ENCODE assay signal across 8 mouse cellular contexts in genomic region chr7:71412079-71412478, GRCm38 (mm10).
A peak's percentile ranks its signal among the peaks of the same experiment; 100 is the strongest.
DNase-seq lines count a peak whose midpoint lies in the region; ATAC-seq lines count a peak whose summit lies in the region.

No protein-coding gene starts in this region.

- H3K4me3 ChIP-seq in forebrain, embryonic 15.5 days, result peak overlapping the region; percentile 35
- H3K4me3 ChIP-seq in liver, embryonic 15.5 days (replicated peaks), result peak overlapping the region; percentile 46
- peak overlapping the region; percentile 21 for H3K4me3 ChIP-seq in neural tube, embryonic 14.5 days (ENCODE audit: low read depth, low read length)

- peaks cover 10% of the 10 kb centered on the region for H3K4me1 ChIP-seq in forebrain, embryonic 15.5 days
- H3K4me1 ChIP-seq in liver, embryonic 15.5 days (replicated peaks), result peaks cover 5% of the 10 kb centered on the region; the same call in 1 of the 2 replicates
- H3K4me1 ChIP-seq in neural tube, embryonic 14.5 days (ENCODE audit: control insufficient read depth, insufficient read depth, low read length), result no peaks in the 10 kb centered on the region

- H3K36me3 ChIP-seq in forebrain, embryonic 15.5 days, result no peaks in the 10 kb centered on the region
- H3K36me3 ChIP-seq in liver, embryonic 15.5 days (replicated peaks), result no peaks in the 10 kb centered on the region
- no peaks in the 10 kb centered on the region for H3K36me3 ChIP-seq in neural tube, embryonic 14.5 days (ENCODE audit: control insufficient read depth, insufficient read depth, low read length)

- intact Hi-C loops in heart, postnatal 14 days (cut with DNase I), result loop anchor here (2.0 to 10.0 kb wide), 5 partner anchors 170 to 1065 kb away; no protein-coding TSS in a partner anchor

- H3K27me3 ChIP-seq in forebrain, embryonic 15.5 days, result peaks cover 21% of the 10 kb centered on the region
- peaks cover 4% of the 10 kb centered on the region for H3K27me3 ChIP-seq in liver, embryonic 15.5 days
- H3K27me3 ChIP-seq in neural tube, embryonic 14.5 days (ENCODE audit: control insufficient read depth, insufficient read depth, low read length), result no peaks in the 10 kb centered on the region

- 4% methylated on average over 12 of the region's 12 CpGs for WGBS in forebrain, embryonic 15.5 days
- WGBS in large intestine, adult 2 months, result 2% methylated on average over 12 of the region's 12 CpGs
- WGBS in liver, embryonic 15.5 days (ENCODE audit: insufficient replicate concordance), result 0% methylated on average over 12 of the region's 12 CpGs
- WGBS in neural tube, embryonic 14.5 days, result 6% methylated on average over 12 of the region's 12 CpGs

- peak; percentile 77 for DNase-seq in ES-CJ7 (ENCODE audit: low read depth, low spot score)
- peak; percentile 23 for DNase-seq in cerebellum, adult 11 months
- DNase-seq in heart, postnatal 14 days, result peak; percentile 85 to 87
- peak; percentile 11 for DNase-seq in large intestine, adult 2 months (ENCODE audit: low read depth, low spot score)
- peak; percentile 15 for DNase-seq in thymus, postnatal 14 days

- no peak overlapping the region for H3K9ac ChIP-seq in forebrain, embryonic 15.5 days (replicated peaks)
- no peak overlapping the region for H3K9ac ChIP-seq in liver, embryonic 15.5 days
- H3K9ac ChIP-seq in neural tube, embryonic 14.5 days (replicated peaks; ENCODE audit: low read depth, low read length), result no peak overlapping the region

- peak; percentile 92 for ATAC-seq in forebrain, embryonic 15.5 days (replicated peaks)
- ATAC-seq in liver, embryonic 15.5 days (ENCODE audit: insufficient read depth), result no peak
- peak; percentile 78; the same call in 1 of the 2 replicates for ATAC-seq in neural tube, embryonic 14.5 days (ENCODE audit: low read depth)

- no peaks in the 10 kb centered on the region for H3K9me3 ChIP-seq in forebrain, embryonic 15.5 days
- no peaks in the 10 kb centered on the region for H3K9me3 ChIP-seq in liver, embryonic 15.5 days (replicated peaks)
- no peaks in the 10 kb centered on the region for H3K9me3 ChIP-seq in neural tube, embryonic 14.5 days (ENCODE audit: control insufficient read depth, low read length)

- H3K27ac ChIP-seq in forebrain, embryonic 15.5 days (replicated peaks), result 0 out of 2 replicates have a peak overlapping the region, but pooled peaks have one; percentile 32
- H3K27ac ChIP-seq in liver, embryonic 15.5 days (replicated peaks), result no peak overlapping the region
- no peak overlapping the region for H3K27ac ChIP-seq in neural tube, embryonic 14.5 days (ENCODE audit: low read depth, low read length)

- peak overlapping the region; percentile 59 for H3K4me2 ChIP-seq in forebrain, embryonic 15.5 days (replicated peaks)
- peak overlapping the region; percentile 71 for H3K4me2 ChIP-seq in liver, embryonic 15.5 days
- H3K4me2 ChIP-seq in neural tube, embryonic 14.5 days (ENCODE audit: low read depth, low read length), result peak overlapping the region; percentile 50

Comparison
In these comparisons a context has a peak if more than half of its experiments do, and no peak if none do; other contexts are left out.
1. DNase-seq: peak in every context shown above with its lines; median percentile 86 in heart, postnatal 14 days; 77 in ES-CJ7; 23 in cerebellum, adult 11 months; 15 in thymus, postnatal 14 days; 11 in large intestine, adult 2 months.